Mouse (Mus musculus) heart, postnatal 0 days (tissue): ENCODE data around the gene Atg7.

Experiments
- CTCF ChIP-seq: IDR thresholded peaks from 2 replicates; pipeline ENCODE4 v1.5.1; 2016; ENCODE audit warnings: antibody characterized with exemption, control low read depth, low read depth
- EP300 ChIP-seq: IDR thresholded peaks from 2 replicates; pipeline ENCODE4 v1.6.1; 2016; ENCODE audit warnings: antibody characterized with exemption, low read depth

- TF ChIP-seq CTCF (no peak), EP300 (no peak)
Measured at GRCm38 (mm10) chr6:114880798-114881197, 237.9 kb downstream of the Atg7 start.
